Mouse (Mus musculus) duodenum, adult 2 months (tissue): ENCODE results near the gene Gm6812. TPM values are rescaled to one million over a fixed set of nuclear protein-coding genes. Genes with fewer than 3 reads are reported as not detected.

ENCODE experiments used
- polyA plus RNA-seq: library from polyadenylated mRNA; depleted of rRNA; stranded (reverse); fragments of >200 nt; gene quantifications from 2 replicates; pipeline ENCODE4 v1.2.3, GENCODE M21; 2012; ENCODE audit warnings: low replicate concordance; rRNA removed

The Gm6812 gene
- not detected in 2 replicates for polyA plus RNA-seq

GRCm38 (mm10) chrX:68892953-68893352 lies at the start of gene Gm6812:
Gene Gm6812, minus strand, starts transcription at chrX:68893053.

Other genes with a start within 250 kb of the Gm6812 start
- 0.61 and 2.4 TPM in 2 replicates for gene Fmr1, start 214.5 kb downstream of the Gm6812 start, polyA plus RNA-seq
- gene Fmr1nb, start 131.2 kb downstream of the Gm6812 start, polyA plus RNA-seq: 0.25 and 2.6 TPM in 2 replicates
- gene Gm14698, start 72.0 kb downstream of the Gm6812 start, polyA plus RNA-seq: 0.02 TPM in 1 of 2 replicates, not detected in the other